Mouse (Mus musculus) ovary, postnatal 36 days (tissue): Measurements from ENCODE around the gene Mucl2.
"Not testable (repeated sequence)": the region's sequence is repeated elsewhere in the genome, so short reads cannot be mapped to it uniquely, and the experiment has no call there.

Source experiments
- DNase-seq: peaks from one replicate; pipeline ENCODE4 v3.0.0; 2022; ENCODE audit warnings: low spot score, mixed read lengths

Mucl2 gene

DNA sequence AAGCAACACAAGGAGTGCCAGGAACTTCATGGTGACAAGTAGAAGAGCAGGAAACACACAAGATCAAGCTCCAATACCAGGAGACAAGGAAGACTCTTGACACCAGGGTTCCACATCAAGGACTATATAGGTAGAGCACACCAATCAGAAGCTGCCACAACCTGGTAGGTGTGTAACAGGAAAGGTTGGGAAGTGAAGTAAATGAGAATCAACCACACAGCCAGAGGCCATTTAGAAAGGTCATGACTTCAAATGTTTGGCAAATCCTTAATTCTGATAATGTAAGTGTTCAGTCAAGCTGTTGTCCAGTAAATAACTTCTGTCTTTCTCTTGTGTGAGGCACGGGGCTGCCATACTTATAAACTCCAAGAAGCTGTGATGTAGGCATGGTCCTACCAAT lies at the start of gene Mucl2:
Gene Mucl2 (minus strand): TSS at position 101 of the 400 bp plus-strand sequence.
- no peak for DNase-seq

DNA sequence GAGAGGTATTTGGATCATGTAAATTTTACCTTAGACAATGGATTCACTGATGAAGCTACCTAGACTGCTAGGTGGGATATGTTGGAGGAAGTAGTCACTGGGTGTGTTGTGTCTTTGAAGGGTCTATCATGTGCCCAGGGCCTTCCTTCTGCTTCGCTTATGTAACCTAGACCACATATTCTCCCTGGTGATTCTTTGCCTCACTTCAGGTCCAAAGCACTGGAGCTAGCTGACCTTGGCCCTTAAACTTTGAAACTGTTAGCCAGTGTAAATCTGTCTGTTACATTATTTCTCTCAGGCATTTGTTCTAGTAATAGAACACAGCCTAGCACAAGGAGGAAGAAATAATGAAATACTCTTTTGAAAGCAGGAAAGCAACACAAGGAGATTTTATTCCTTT lies 13.9 kb upstream of the Mucl2 start:
- DNase-seq, result not testable (repeated sequence)
